Mouse (Mus musculus) bone marrow, adult 2 months (tissue): ENCODE measurements around the gene Slc9a3r1.

ENCODE experiments used
- CTCF ChIP-seq: fragments of 200-500 bp; IDR thresholded peaks from 2 replicates; pipeline ENCODE4 v1.5.1; 2011; ENCODE audit warnings: low read length, control low read depth; ENCODE audit not compliant: control insufficient read depth, insufficient read depth
- POLR2A ChIP-seq: fragments of 200-500 bp; IDR thresholded peaks from 2 replicates; pipeline ENCODE4 v1.6.1; 2011; ENCODE audit warnings: low read depth, mild to moderate bottlenecking, control low read depth, low read length, borderline replicate concordance; ENCODE audit not compliant: control insufficient read depth

DNA sequence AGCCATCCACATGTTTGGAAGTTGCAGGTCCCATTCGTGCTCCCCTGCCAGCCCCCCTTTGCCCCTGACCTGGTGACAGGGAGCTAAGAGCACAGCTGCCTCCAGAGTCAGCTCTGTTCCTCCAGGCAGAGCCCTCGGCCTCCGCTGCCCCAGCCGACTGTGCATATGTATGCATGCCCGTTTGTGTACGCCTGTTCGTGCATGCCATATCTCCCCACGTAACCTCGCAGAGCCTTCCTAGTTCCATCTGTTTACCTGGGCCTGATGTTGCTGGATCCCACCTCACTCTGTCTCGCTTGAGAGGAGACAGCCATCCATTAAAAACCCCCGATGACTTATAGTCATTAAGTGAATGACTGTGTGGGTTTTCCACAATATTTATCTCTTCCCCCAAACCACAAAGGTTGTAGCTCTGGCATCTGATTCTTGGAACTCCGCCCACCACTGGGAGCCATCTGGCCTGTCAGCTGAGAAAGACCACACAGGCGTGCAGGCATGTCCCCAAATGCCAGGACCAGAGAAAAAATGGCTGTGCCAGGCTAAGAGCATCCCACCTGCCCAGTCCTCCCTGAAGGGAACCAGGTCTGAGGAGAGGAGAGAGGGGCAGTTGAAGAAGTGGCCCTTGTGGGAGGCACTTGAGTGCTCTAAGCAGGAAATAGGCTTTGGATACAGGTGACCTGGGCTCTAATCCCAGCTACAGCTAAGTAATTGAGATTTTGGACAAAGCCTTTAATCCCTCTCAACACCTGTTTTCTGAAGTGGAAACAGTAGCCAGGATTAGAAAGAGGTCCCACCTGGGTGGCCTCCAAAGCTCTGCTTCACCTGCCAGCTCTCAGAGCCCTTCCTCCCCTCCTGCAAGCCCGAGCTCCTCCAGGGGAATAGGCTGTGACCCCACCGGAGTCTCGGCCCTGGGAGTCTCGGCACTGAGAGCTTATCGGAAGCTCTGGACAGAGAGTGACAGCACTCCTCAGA lies 54.6 kb downstream of the Slc9a3r1 start:
- TF ChIP-seq POLR2A (no peak), CTCF (no peak)
